Mouse (Mus musculus) lung, postnatal 0 days (tissue): Measurements from ENCODE around the gene Klf12. TPM values are rescaled to one million over a fixed set of nuclear protein-coding genes. Genes with fewer than 3 reads are reported as not detected.

Experiments used
- ATAC-seq: fragments of 200-750 bp; cut with Nextera tagmentation; 2 replicates; pipeline ENCODE4 v1.8.0; 2017; ENCODE audit warnings: moderate library complexity
- DNase-seq: peaks from one replicate; pipeline ENCODE4 v3.0.0-alpha.2; 2016; ENCODE audit warnings: low spot score
- H3K27ac ChIP-seq: fragments of 300-500 bp; sonication (generic); 2 replicates; pipeline ENCODE4 v1.5.1; 2014; ENCODE audit warnings: antibody characterized with exemption, mild to moderate bottlenecking, low read length, mixed read lengths
- H3K27me3 ChIP-seq: fragments of 300-500 bp; sonication (generic); replicated peaks from 2 replicates; pipeline ENCODE4 v1.6.1; 2014; ENCODE audit warnings: low read length, mixed read lengths; ENCODE audit not compliant: insufficient read depth
- H3K36me3 ChIP-seq: fragments of 300-500 bp; sonication (generic); 2 replicates; pipeline ENCODE4 v1.6.1; 2014; ENCODE audit warnings: low read length, mixed read lengths; ENCODE audit not compliant: insufficient read depth
- H3K4me1 ChIP-seq: fragments of 300-500 bp; sonication (generic); 2 replicates; pipeline ENCODE4 v1.6.1; 2014; ENCODE audit warnings: antibody characterized with exemption, low read depth, low read length, mixed read lengths; ENCODE audit not compliant: insufficient read depth
- H3K4me2 ChIP-seq: fragments of 300-500 bp; sonication (generic); replicated peaks from 2 replicates; pipeline ENCODE4 v1.6.1; 2014; ENCODE audit warnings: low read depth, mild to moderate bottlenecking, low read length, moderate library complexity, mixed read lengths
- H3K4me3 ChIP-seq: fragments of 300-500 bp; sonication (generic); 2 replicates; pipeline ENCODE4 v1.5.1; 2014; ENCODE audit warnings: low read depth, low read length
- H3K9ac ChIP-seq: fragments of 300-500 bp; sonication (generic); replicated peaks from 2 replicates; pipeline ENCODE4 v1.6.1; 2014; ENCODE audit warnings: low read depth, mild to moderate bottlenecking
- H3K9me3 ChIP-seq: fragments of 300-500 bp; sonication (generic); 2 replicates; pipeline ENCODE4 v1.6.1; 2016; ENCODE audit warnings: low read length, mixed read lengths
- CTCF ChIP-seq: IDR thresholded peaks from 2 replicates; pipeline ENCODE4 v1.5.1; 2016; ENCODE audit warnings: antibody characterized with exemption, mild to moderate bottlenecking
- EP300 ChIP-seq: IDR thresholded peaks from 2 replicates; pipeline ENCODE4 v1.6.1; 2016; ENCODE audit warnings: antibody characterized with exemption, mild to moderate bottlenecking, control low read depth
- WGBS: fragments of 180-500 bp; shearing (Covaris S2); extraction: QIAGEN DNeasy Blood & Tissue Kit; methylation state at CpG from one replicate; pipeline ENCODE4 v1.1.7; 2014; 5-methylcytosine and 5-hydroxymethylcytosine counted together
- polyA plus RNA-seq: library from polyadenylated mRNA; unstranded; fragments of >200 nt; fragmentation: Nextera tagmentation; extraction: Ambion mirVana; gene quantifications from 2 replicates; pipeline ENCODE4 v1.2.1, GENCODE M21; 2015

Klf12 gene
- polyA plus RNA-seq, 1 experiment from 2014 or later: 5.2 TPM

GRCm38 (mm10) chr14:100009790-100010382 lies 274.6 kb downstream of the Klf12 start:
- H3K4me3 ChIP-seq: no peak overlapping the region
- H3K27ac ChIP-seq: no peak overlapping the region
- H3K9ac ChIP-seq: no peak overlapping the region
- H3K36me3 ChIP-seq: no peaks in the 10 kb centered on the region
- 48% methylated on average over 4 of the region's 4 CpGs for whole genome bisulfite sequencing
- no peaks in the 10 kb centered on the region for H3K27me3 ChIP-seq
- no peak for TF ChIP-seq EP300
- peak; percentile 84 for TF ChIP-seq CTCF
- no peaks in the 10 kb centered on the region for H3K9me3 ChIP-seq
- ATAC-seq (no peak), DNase-seq (peak; percentile 75)
- H3K4me2 ChIP-seq: no peak overlapping the region
- H3K4me1 ChIP-seq: no peaks in the 10 kb centered on the region

DNA sequence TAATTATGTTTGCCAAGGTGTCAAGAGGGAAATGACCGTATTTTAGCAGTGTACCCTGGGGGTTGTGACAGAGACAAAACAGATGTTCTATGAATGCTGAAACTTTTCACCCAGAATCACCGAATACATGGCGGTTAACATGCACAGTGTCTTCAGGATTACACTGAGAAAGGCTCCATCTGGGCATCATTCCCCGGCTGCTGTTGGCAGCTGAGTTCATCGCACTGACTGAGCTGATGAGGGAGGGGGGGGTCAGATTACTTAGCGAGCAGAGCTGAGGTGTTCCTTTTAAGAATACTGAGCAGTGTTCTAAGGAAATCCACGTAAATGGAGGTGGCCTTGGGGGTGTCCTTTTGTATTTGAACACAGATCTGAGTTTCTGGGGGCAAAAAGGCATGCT lies 301.0 kb downstream of the Klf12 start:
- no peaks in the 10 kb centered on the region for H3K4me1 ChIP-seq
- H3K27me3 ChIP-seq: no peaks in the 10 kb centered on the region
- no peak overlapping the region for H3K27ac ChIP-seq
- TF ChIP-seq EP300 (no peak), CTCF (no peak)
- no peak overlapping the region for H3K4me2 ChIP-seq
- H3K36me3 ChIP-seq: no peaks in the 10 kb centered on the region
- no peak overlapping the region for H3K4me3 ChIP-seq
- WGBS: 34% methylated on average over 7 of the region's 7 CpGs
- ATAC-seq: peak; percentile 26; the same call in 1 of the 2 replicates
- DNase-seq: peak; percentile 52
- no peaks in the 10 kb centered on the region for H3K9me3 ChIP-seq
- H3K9ac ChIP-seq: no peak overlapping the region

- no peaks in the 10 kb centered on the region for H3K27me3 ChIP-seq
- 48% methylated on average over 3 of the region's 3 CpGs for WGBS
- H3K36me3 ChIP-seq: no peaks in the 10 kb centered on the region
- TF ChIP-seq CTCF (no peak), EP300 (no peak)
- DNase-seq: peak; percentile 64
- no peak overlapping the region for H3K4me2 ChIP-seq
- ATAC-seq: peak; percentile 85
- H3K4me3 ChIP-seq: no peak overlapping the region
- H3K27ac ChIP-seq: peak overlapping the region; percentile 7; the same call in 1 of the 2 replicates
- H3K9me3 ChIP-seq: no peaks in the 10 kb centered on the region
- H3K9ac ChIP-seq: no peak overlapping the region
- H3K4me1 ChIP-seq: no peaks in the 10 kb centered on the region
Observed at GRCm38 (mm10) chr14:99981209-99981608, 303.3 kb downstream of the Klf12 start.

DNA sequence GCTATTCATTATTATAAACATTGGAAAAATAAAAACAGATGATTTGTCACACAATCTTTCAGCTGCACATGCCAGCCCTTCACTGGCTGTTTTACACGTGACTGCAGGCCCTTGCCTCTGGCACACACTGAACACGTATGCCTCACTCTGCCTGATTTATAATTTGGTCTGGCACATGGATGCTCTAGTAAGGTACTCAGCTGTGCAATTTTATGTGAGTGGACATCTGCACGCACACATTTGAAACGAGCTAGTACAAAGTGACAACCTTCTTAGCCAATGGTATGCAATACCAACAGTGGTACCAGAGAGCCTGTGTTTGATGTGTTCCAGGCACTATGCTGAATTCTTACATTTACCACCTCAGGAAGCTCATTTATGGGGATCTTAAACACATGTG lies 316.6 kb downstream of the Klf12 start:
- Histone ChIP-seq H3K9ac (no peak overlapping the region), H3K27me3 (no peaks in the 10 kb centered on the region), H3K36me3 (no peaks in the 10 kb centered on the region), H3K4me1 (no peaks in the 10 kb centered on the region), H3K27ac (no peak overlapping the region), H3K9me3 (no peaks in the 10 kb centered on the region), H3K4me2 (no peak overlapping the region), H3K4me3 (no peak overlapping the region)
- DNase-seq (no peak), ATAC-seq (no peak)
- WGBS: 67% methylated on average over 4 of the region's 4 CpGs
- TF ChIP-seq EP300 (no peak), CTCF (no peak)

DNA sequence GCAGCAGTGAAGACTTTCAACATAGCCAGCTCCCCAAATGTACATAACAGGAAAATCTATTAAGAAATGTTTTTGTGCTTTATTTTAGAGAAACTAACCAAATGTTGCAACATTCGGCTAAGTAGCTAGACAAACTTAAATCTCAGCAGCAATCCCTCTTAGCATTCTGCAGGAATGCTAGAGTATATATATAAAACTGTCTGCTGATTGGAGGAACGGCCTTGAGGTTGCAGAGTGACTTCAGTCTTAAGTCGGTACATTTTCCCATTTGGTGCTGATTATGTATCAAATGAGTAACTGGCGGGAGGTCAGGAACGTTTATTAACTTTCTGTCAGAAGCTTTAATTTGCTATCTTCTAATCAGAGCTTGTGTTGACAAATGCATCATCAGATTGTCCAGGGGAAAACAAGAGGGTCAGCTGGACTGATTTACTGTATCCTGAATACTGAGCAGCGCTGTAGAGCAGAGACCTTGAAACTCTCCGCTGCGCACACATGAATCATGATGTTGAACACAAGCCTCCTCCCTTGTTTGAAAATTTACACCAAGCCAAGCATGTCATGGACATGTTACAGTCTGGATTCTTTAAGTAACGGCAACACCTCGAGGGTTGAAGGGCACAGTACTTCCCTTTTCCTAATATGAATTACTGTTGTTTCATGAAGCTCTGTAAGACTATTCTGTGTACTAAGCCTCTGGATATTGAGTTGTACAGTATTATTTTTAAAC lies 323.8 kb downstream of the Klf12 start:
- Histone ChIP-seq H3K4me3 (no peak overlapping the region), H3K36me3 (no peaks in the 10 kb centered on the region), H3K9me3 (no peaks in the 10 kb centered on the region), H3K27me3 (no peaks in the 10 kb centered on the region), H3K9ac (no peak overlapping the region), H3K4me2 (peak overlapping the region; percentile 22; the same call in 1 of the 2 replicates), H3K27ac (no peak overlapping the region), H3K4me1 (no peaks in the 10 kb centered on the region)
- TF ChIP-seq EP300 (no peak), CTCF (no peak)
- peak; percentile 85 for ATAC-seq
- 47% methylated on average over 10 of the region's 10 CpGs for WGBS
- DNase-seq: peak; percentile 81

- no peaks in the 10 kb centered on the region for H3K9me3 ChIP-seq
- H3K4me2 ChIP-seq: no peak overlapping the region
- no peak overlapping the region for H3K27ac ChIP-seq
- TF ChIP-seq CTCF (no peak), EP300 (no peak)
- 83% methylated on average over 4 of the region's 4 CpGs for WGBS
- no peak overlapping the region for H3K9ac ChIP-seq
- H3K4me3 ChIP-seq: no peak overlapping the region
- DNase-seq: no peak
- ATAC-seq: no peak
- no peaks in the 10 kb centered on the region for H3K36me3 ChIP-seq
- no peaks in the 10 kb centered on the region for H3K4me1 ChIP-seq
- no peaks in the 10 kb centered on the region for H3K27me3 ChIP-seq
Observed at GRCm38 (mm10) chr14:99955133-99955532, 329.3 kb downstream of the Klf12 start.
